Mouse (Mus musculus): ENCODE data around the gene Arvcf. TPM values are rescaled to one million over a fixed set of nuclear protein-coding genes. Genes with fewer than 3 reads are reported as not detected.

Arvcf gene
- polyA plus RNA-seq, 1 experiment from 2014 or later, result 9.7 TPM

DNA sequence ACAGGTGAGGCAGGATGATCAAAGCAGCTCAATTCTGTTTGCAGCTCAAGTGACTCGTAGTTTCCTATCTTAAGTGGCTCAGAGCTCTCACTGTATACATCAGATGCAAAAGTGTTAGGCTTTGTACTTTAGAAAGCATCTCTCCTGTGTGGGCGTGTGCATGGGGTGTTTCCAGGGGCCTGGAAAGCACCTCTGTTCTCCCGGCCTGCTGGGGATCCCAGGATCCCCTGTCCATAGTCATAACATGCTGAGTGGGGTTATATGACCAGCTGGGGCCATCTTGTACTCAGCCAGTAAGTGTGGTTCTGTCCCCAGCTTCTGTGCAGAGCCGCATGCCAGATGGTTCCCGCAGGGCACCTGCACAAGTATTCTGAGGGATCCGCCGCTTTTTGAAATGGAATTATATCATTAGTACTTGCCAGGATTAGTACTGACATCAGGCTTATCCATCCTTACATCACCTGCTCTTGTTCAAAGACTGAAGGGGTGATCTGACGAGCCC, 104.4 kb downstream of the Arvcf start:
- DNase-seq (no peak), ATAC-seq (no peak)
- no peaks in the 10 kb centered on the region for H3K4me1 ChIP-seq (ENCODE audit: insufficient read depth)
- TF ChIP-seq CTCF (IDR thresholded peaks at IDR 0.05; ENCODE audit: low read depth), result no peak
- TF ChIP-seq EP300 (IDR thresholded peaks at IDR 0.05; ENCODE audit: low read depth), result no peak
- WGBS (ENCODE audit: insufficient replicate concordance), result 85% methylated on average over 8 of the region's 8 CpGs
- no peak overlapping the region for H3K9ac ChIP-seq (replicated peaks)
- H3K36me3 ChIP-seq (replicated peaks; ENCODE audit: insufficient read depth, low read length), result peaks cover 55% of the 10 kb centered on the region
- no peaks in the 10 kb centered on the region for H3K27me3 ChIP-seq (ENCODE audit: insufficient read depth, low read length)
- H3K27ac ChIP-seq (ENCODE audit: low read depth), result no peak overlapping the region
- H3K9me3 ChIP-seq (ENCODE audit: low read length), result no peaks in the 10 kb centered on the region
- no peak overlapping the region for H3K4me2 ChIP-seq (ENCODE audit: low read depth, low read length)
- H3K4me3 ChIP-seq (ENCODE audit: low read depth, low read length), result no peak overlapping the region

DNA sequence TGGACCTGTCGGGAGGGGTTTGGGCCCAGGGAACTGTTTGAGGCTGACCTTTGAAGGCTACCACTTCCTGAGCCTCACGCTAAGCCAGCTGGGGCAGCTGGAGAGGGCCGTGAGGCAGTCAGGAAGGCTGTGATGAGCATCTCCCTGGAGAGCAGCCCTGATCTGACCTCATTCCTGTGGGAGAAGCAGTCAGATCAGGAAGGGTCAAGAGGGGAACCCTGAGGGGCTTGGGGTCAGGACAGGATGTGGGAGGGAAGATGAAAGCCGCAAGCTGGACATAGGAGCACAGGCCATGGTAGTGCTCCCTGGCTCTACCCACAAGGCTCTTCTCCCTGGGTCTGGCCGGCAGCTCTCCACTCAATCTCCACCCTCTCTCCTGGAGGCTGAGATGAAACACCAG, 105.9 kb downstream of the Arvcf start:
- Histone ChIP-seq H3K36me3 (replicated peaks; ENCODE audit: insufficient read depth, low read length) (peaks cover 56% of the 10 kb centered on the region), H3K4me1 (ENCODE audit: insufficient read depth) (0 out of 2 replicates have a peak, but pooled peaks cover 2% of the 10 kb centered on the region), H3K9ac (replicated peaks) (no peak overlapping the region), H3K9me3 (ENCODE audit: low read length) (no peaks in the 10 kb centered on the region), H3K4me2 (ENCODE audit: low read depth, low read length) (no peak overlapping the region), H3K27me3 (ENCODE audit: insufficient read depth, low read length) (no peaks in the 10 kb centered on the region), H3K27ac (ENCODE audit: low read depth) (no peak overlapping the region), H3K4me3 (ENCODE audit: low read depth, low read length) (no peak overlapping the region)
- 78% methylated on average over 5 of the region's 5 CpGs for WGBS (ENCODE audit: insufficient replicate concordance)
- TF ChIP-seq EP300 (IDR thresholded peaks at IDR 0.05; ENCODE audit: low read depth) (no peak), CTCF (IDR thresholded peaks at IDR 0.05; ENCODE audit: low read depth) (no peak)
- ATAC-seq, result no peak
- DNase-seq, result no peak

DNA sequence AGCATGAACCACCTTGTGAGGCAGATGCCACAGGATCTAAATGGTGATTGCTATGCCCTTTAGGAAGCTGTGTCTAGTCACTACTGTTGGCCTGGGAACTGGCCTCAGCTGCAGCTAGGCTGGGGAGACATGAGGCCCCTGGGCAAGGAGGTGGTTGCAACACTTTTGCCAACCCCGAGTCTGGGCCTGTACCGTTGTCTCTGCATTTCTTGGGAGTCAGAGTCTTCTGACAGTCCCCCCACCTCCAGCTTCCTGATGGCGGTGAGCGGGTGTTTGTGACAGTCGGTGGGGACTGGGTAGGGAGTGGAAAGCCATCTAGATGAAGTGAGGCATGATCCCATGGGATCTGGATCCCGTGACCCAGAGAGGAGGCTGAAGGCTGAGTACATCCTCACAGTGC, 107.4 kb downstream of the Arvcf start:
- no peaks in the 10 kb centered on the region for H3K9me3 ChIP-seq (ENCODE audit: low read length)
- WGBS (ENCODE audit: insufficient replicate concordance), result 74% methylated on average over 6 of the region's 6 CpGs

More for the DNA sequence above, 107.4 kb downstream of the Arvcf start:
- DNase-seq (no peak), ATAC-seq (no peak)
- TF ChIP-seq EP300 (IDR thresholded peaks at IDR 0.05; ENCODE audit: low read depth) (no peak), CTCF (IDR thresholded peaks at IDR 0.05; ENCODE audit: low read depth) (no peak)
- H3K4me2 ChIP-seq (ENCODE audit: low read depth, low read length), result no peak overlapping the region
- H3K27me3 ChIP-seq (ENCODE audit: insufficient read depth, low read length), result no peaks in the 10 kb centered on the region
- no peak overlapping the region for H3K27ac ChIP-seq (ENCODE audit: low read depth)
- no peak overlapping the region for H3K9ac ChIP-seq (replicated peaks)
- peaks cover 51% of the 10 kb centered on the region for H3K36me3 ChIP-seq (replicated peaks; ENCODE audit: insufficient read depth, low read length)
- H3K4me1 ChIP-seq (ENCODE audit: insufficient read depth), result peaks cover 7% of the 10 kb centered on the region; the same call in 1 of the 2 replicates
- H3K4me3 ChIP-seq (ENCODE audit: low read depth, low read length), result no peak overlapping the region

MicroRNAs encoded within 50 kb of the gene (microRNA counts, 519-probe panel; counts per million panel counts)
- 4,124 counts per million, percentile 47 among the panel's probes with 10 or more counts for microRNA mmu-miR-185

Small RNA genes lying within 50 kb of the gene (microRNA-seq; reads per million reads assigned to microRNA genes)
- gene Gm26219, result not detected
- gene Mir185, result 1,762 reads per million, percentile 78 among the genes with 10 or more reads in this experiment

Other genes with a start within 250 kb of the Arvcf start
- 0.15 and 0.21 TPM in 2 replicates for gene Rtn4r, start 220.5 kb upstream of the Arvcf start, polyA plus RNA-seq (2015; fragmentation: Nextera tagmentation; extraction: Ambion mirVana)
- gene Ccdc188, start 130.3 kb upstream of the Arvcf start, polyA plus RNA-seq (2015; fragmentation: Nextera tagmentation; extraction: Ambion mirVana), result not detected in 2 replicates
- 1.3 and 1.6 TPM in 2 replicates for gene Zdhhc8, start 113.0 kb upstream of the Arvcf start, polyA plus RNA-seq (2015; fragmentation: Nextera tagmentation; extraction: Ambion mirVana)
- gene Trmt2a, start 99.5 kb upstream of the Arvcf start, polyA plus RNA-seq (2015; fragmentation: Nextera tagmentation; extraction: Ambion mirVana), result 22.9 and 23.3 TPM in 2 replicates
- 156 and 160 TPM in 2 replicates for gene Ranbp1, start 99.5 kb upstream of the Arvcf start, polyA plus RNA-seq (2015; fragmentation: Nextera tagmentation; extraction: Ambion mirVana)
- gene Gm49776, start 89.9 kb upstream of the Arvcf start, polyA plus RNA-seq (2015; fragmentation: Nextera tagmentation; extraction: Ambion mirVana), result 1.1 TPM in 1 of 2 replicates, not detected in the other
- gene Dgcr8, start 58.9 kb upstream of the Arvcf start, polyA plus RNA-seq (2015; fragmentation: Nextera tagmentation; extraction: Ambion mirVana), result 5.4 and 9.2 TPM in 2 replicates
- 54.1 and 61.1 TPM in 2 replicates for gene Tango2, start 79 bp upstream of the Arvcf start, polyA plus RNA-seq (2015; fragmentation: Nextera tagmentation; extraction: Ambion mirVana)
- gene Txnrd2, start 78.2 kb downstream of the Arvcf start, polyA plus RNA-seq (2015; fragmentation: Nextera tagmentation; extraction: Ambion mirVana), result 51.2 and 53.3 TPM in 2 replicates
- gene Comt, start 78.7 kb downstream of the Arvcf start, polyA plus RNA-seq (2015; fragmentation: Nextera tagmentation; extraction: Ambion mirVana), result 100 and 125 TPM in 2 replicates
- 3.9 and 5.1 TPM in 2 replicates for gene Gnb1l, start 150.5 kb downstream of the Arvcf start, polyA plus RNA-seq (2015; fragmentation: Nextera tagmentation; extraction: Ambion mirVana)
- gene Rtl10, start 150.7 kb downstream of the Arvcf start, polyA plus RNA-seq (2015; fragmentation: Nextera tagmentation; extraction: Ambion mirVana), result 0.57 and 0.59 TPM in 2 replicates
- 0.40 TPM in 1 of 2 replicates, not detected in the other for gene Tbx1, start 242.5 kb downstream of the Arvcf start, polyA plus RNA-seq (2015; fragmentation: Nextera tagmentation; extraction: Ambion mirVana)

Data from liver, postnatal 0 days (tissue).